Mouse (Mus musculus): ENCODE measurements at regions not wholly inside any gene's neighbourhood (a gene's known extent, or its start where the extent isn't known, plus 50 kb on each side); places are given as distances from the start of the nearest gene placed in this dataset.
A peak's percentile ranks its signal among the peaks of the same experiment; 100 is the strongest.

GRCm38 (mm10) chr2:45859901-45860331 is 742.7 kb upstream of the Zeb2 start:
- DNase-seq (ENCODE audit: low spot score), result no peak

GRCm38 (mm10) chr2:45859445-45859844 is 742.2 kb upstream of the Zeb2 start:
- DNase-seq (ENCODE audit: low spot score), result no peak

GRCm38 (mm10) chr2:45850018-45850605 is 732.9 kb upstream of the Zeb2 start:
- no peak for DNase-seq (ENCODE audit: low spot score)

GRCm38 (mm10) chr2:45840389-45840788 is 723.2 kb upstream of the Zeb2 start:
- DNase-seq (ENCODE audit: low spot score), result no peak

- no peak for DNase-seq (ENCODE audit: low spot score)
Observed at GRCm38 (mm10) chr2:45836546-45837221, 719.5 kb upstream of the Zeb2 start.

GRCm38 (mm10) chr2:45817945-45818719 is 700.9 kb upstream of the Zeb2 start:
- no peak for DNase-seq (ENCODE audit: low spot score)

GRCm38 (mm10) chr2:45814741-45815140 is 697.5 kb upstream of the Zeb2 start:
- no peak for DNase-seq (ENCODE audit: low spot score)

- no peak for DNase-seq (ENCODE audit: low spot score)
Observed at GRCm38 (mm10) chr2:45805329-45805728, 688.1 kb upstream of the Zeb2 start.

GRCm38 (mm10) chr2:45800131-45800530 is 682.9 kb upstream of the Zeb2 start:
- no peak for DNase-seq (ENCODE audit: low spot score)

- DNase-seq (ENCODE audit: low spot score), result no peak
Observed at GRCm38 (mm10) chr2:45793561-45793960, 676.4 kb upstream of the Zeb2 start.

GRCm38 (mm10) chr2:45789739-45790138 is 672.5 kb upstream of the Zeb2 start:
- DNase-seq (ENCODE audit: low spot score), result no peak

- no peak for DNase-seq (ENCODE audit: low spot score)
Observed at GRCm38 (mm10) chr2:45787732-45788390, 670.7 kb upstream of the Zeb2 start.

GRCm38 (mm10) chr2:45786787-45787186 is 669.6 kb upstream of the Zeb2 start:
- DNase-seq (ENCODE audit: low spot score), result no peak

- no peak for DNase-seq (ENCODE audit: low spot score)
Observed at GRCm38 (mm10) chr2:45785684-45786083, 668.5 kb upstream of the Zeb2 start.

- no peak for DNase-seq (ENCODE audit: low spot score)
Observed at GRCm38 (mm10) chr2:45783634-45784412, 666.6 kb upstream of the Zeb2 start.

GRCm38 (mm10) chr2:45777466-45777865 is 660.3 kb upstream of the Zeb2 start:
- no peak for DNase-seq (ENCODE audit: low spot score)

GRCm38 (mm10) chr2:45776485-45777135 is 659.4 kb upstream of the Zeb2 start:
- no peak for DNase-seq (ENCODE audit: low spot score)

GRCm38 (mm10) chr2:45775691-45776090 is 658.5 kb upstream of the Zeb2 start:
- DNase-seq (ENCODE audit: low spot score), result no peak

- no peak for DNase-seq (ENCODE audit: low spot score)
Observed at GRCm38 (mm10) chr2:45774416-45774815, 657.2 kb upstream of the Zeb2 start.

- peak; percentile 28 for DNase-seq (ENCODE audit: low spot score)
Observed at GRCm38 (mm10) chr2:45757176-45757575, 640.0 kb upstream of the Zeb2 start.

GRCm38 (mm10) chr2:45756395-45756794 is 639.2 kb upstream of the Zeb2 start:
- no peak for DNase-seq (ENCODE audit: low spot score)

Measured in left cerebral cortex, adult 11 months (tissue).